Mouse (Mus musculus): ENCODE results near the gene Olfr706. TPM values are rescaled to one million over a fixed set of nuclear protein-coding genes. Genes with fewer than 3 reads are reported as not detected.
"Not testable (repeated sequence)": the region's sequence is repeated elsewhere in the genome, so short reads cannot be mapped to it uniquely, and the experiment has no call there.

Olfr706 gene
- total RNA-seq (2022) = not detected

DNA sequence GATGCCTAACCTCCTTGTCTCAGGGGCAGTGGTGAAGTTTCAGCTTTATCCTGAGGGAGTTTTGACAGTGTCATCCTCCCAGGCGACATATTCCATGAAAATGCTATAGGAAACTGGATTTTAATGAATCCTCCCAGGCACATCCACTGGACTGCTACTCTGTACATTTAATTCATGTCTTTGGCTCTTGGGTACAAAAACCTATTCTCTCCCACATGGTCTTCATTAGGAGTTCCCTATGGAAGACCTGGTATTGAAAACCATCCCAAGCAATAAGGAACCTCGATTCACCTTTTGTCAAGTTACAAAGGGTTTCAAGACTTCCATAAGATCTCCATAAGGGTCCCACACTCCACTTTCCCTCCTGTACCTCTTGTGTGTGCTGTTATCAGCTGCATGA, at the start of gene Olfr706:
Gene Olfr706, minus strand, starts transcription at position 101 of the 400 bp plus-strand sequence.
- DNase-seq (ENCODE audit: low spot score in 2 of 2) = no peak

GRCm38 (mm10) chr7:106932119-106932518, 44.2 kb upstream of the Olfr706 start, which contains the start of gene Olfr709-ps1:
TSS of gene Olfr709-ps1 (minus strand) at chr7:106932219.
- no peak for DNase-seq (ENCODE audit: low spot score in 2 of 2)

- not testable (repeated sequence) for DNase-seq (ENCODE audit: low spot score in 2 of 2)
Observed at GRCm38 (mm10) chr7:106920961-106921360, 33.0 kb upstream of the Olfr706 start.

GRCm38 (mm10) chr7:106907676-106908075, 19.7 kb upstream of the Olfr706 start, which contains the start of gene Olfr1532-ps1:
TSS of gene Olfr1532-ps1 (plus strand) at chr7:106908001.
- DNase-seq (ENCODE audit: low spot score in 2 of 2) = no peak

GRCm38 (mm10) chr7:106901141-106901540, 13.2 kb upstream of the Olfr706 start, which contains the start of gene Olfr707:
TSS of gene Olfr707 (minus strand) at chr7:106901241.
- not testable (repeated sequence) for DNase-seq (ENCODE audit: low spot score in 2 of 2)

GRCm38 (mm10) chr7:106876791-106877190, 11.2 kb downstream of the Olfr706 start, which contains the start of gene Olfr705:
TSS of gene Olfr705 (minus strand) at chr7:106876891.
- DNase-seq (ENCODE audit: low spot score in 2 of 2) = no peak

DNA sequence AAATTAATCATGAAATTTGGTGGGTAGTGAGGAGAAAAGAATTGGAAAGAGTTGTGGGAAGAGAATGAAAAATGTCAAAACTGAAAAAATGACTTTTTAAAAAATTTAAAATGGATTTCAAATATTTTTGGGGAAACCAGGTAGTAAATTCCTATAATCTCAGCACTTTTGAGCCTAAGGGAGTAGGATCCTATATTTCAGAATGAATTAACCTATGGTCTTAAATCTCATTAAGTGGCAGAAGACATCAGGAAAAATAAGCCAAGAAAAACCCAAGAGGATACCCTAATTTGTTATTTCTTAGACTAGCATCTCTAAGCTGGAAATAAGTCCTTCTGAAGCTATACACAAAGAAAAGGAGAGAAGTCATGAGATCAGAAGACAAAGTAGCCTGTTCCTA, 25.1 kb downstream of the Olfr706 start, which contains the start of gene Olfr704:
Gene Olfr704, plus strand, starts transcription at position 301 of the 400 bp plus-strand sequence.
- no peak for DNase-seq (ENCODE audit: low spot score in 2 of 2)

DNA sequence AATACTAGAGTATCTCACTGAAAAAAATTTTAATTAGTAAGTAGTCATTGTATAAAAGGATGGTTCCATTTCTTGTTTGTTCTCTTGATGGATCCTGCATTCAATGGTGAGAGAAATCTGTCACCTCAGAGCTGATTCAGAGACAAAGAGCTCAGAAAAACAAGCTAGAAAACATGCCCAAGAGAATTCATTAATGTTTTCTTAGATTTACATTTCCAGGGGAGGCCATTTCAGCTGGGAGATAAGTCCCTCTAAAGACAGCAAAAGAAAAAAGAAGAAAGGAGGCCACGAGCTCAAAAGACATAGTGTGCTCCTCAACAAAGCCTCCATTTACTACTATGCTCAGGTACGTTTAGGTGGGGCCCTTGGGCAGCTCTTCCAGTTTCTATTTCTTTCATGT, 44.9 kb downstream of the Olfr706 start, which contains the start of gene Olfr703:
Gene Olfr703, plus strand, starts transcription at position 301 of the 400 bp plus-strand sequence.
- DNase-seq (ENCODE audit: low spot score in 2 of 2) = no peak

- DNase-seq (ENCODE audit: low spot score in 2 of 2) = no peak
Observed at GRCm38 (mm10) chr7:106833793-106834192, 54.2 kb downstream of the Olfr706 start, which contains the start of gene Olfr702. TSS of gene Olfr702 (minus strand) at chr7:106833893.

Other genes starting within 250 kb of the Olfr706 start
- not detected for gene Olfr693, start 207.6 kb downstream of the Olfr706 start, total RNA-seq (2022)
- gene Olfr694, start 196.3 kb downstream of the Olfr706 start, total RNA-seq (2022) = not detected
- not detected for gene Olfr695, start 171.8 kb downstream of the Olfr706 start, total RNA-seq (2022)
- not detected for gene Olfr697, start 145.7 kb downstream of the Olfr706 start, total RNA-seq (2022)
- under 1 TPM in 1 of 4 experiments, not detected in 3; 0.42 TPM for gene Olfr698, start 132.8 kb downstream of the Olfr706 start, total RNA-seq (2022)
- not detected for gene Olfr699, start 95.0 kb downstream of the Olfr706 start, total RNA-seq (2022)
- gene Olfr700, start 79.3 kb downstream of the Olfr706 start, total RNA-seq (2022) = not detected
- under 1 TPM in 1 of 4 experiments, not detected in 3; 0.07 TPM for gene Olfr701, start 74.0 kb downstream of the Olfr706 start, total RNA-seq (2022)
- gene Olfr702, start 54.3 kb downstream of the Olfr706 start, total RNA-seq (2022) = not detected
- gene Olfr703, start 44.8 kb downstream of the Olfr706 start, total RNA-seq (2022) = not detected
- not detected for gene Olfr704, start 25.0 kb downstream of the Olfr706 start, total RNA-seq (2022)
- not detected for gene Olfr705, start 11.3 kb downstream of the Olfr706 start, total RNA-seq (2022)
- gene Olfr707, start 13.1 kb upstream of the Olfr706 start, total RNA-seq (2022) = not detected
- gene Olfr1532-ps1, start 19.8 kb upstream of the Olfr706 start, total RNA-seq (2022) = not detected
- under 1 TPM in 1 of 4 experiments, not detected in 3; 0.14 TPM for gene Olfr709-ps1, start 44.1 kb upstream of the Olfr706 start, total RNA-seq (2022)
- not detected for gene Olfr710, start 60.1 kb upstream of the Olfr706 start, total RNA-seq (2022)
- gene Olfr6, start 75.8 kb upstream of the Olfr706 start, total RNA-seq (2022) = not detected
- gene Olfr711, start 87.3 kb upstream of the Olfr706 start, total RNA-seq (2022) = not detected
- gene Olfr2, start 117.9 kb upstream of the Olfr706 start, total RNA-seq (2022) = under 1 TPM in 1 of 4 experiments, not detected in 3; 0.05 TPM
- not detected for gene Olfr713, start 143.0 kb upstream of the Olfr706 start, total RNA-seq (2022)
- not detected for gene Olfr714, start 182.8 kb upstream of the Olfr706 start, total RNA-seq (2022)
- gene Olfr17, start 205.1 kb upstream of the Olfr706 start, total RNA-seq (2022) = not detected
- gene Olfr715b, start 222.2 kb upstream of the Olfr706 start, total RNA-seq (2022) = not detected
- not detected for gene Olfr715, start 242.9 kb upstream of the Olfr706 start, total RNA-seq (2022)

Measured in left cerebral cortex, adult 8-10 months (tissue).